Mouse (Mus musculus) cerebellum, adult 2 months (tissue): ENCODE data around the gene Nf1.

Source experiments
- CTCF ChIP-seq: fragments of 200-500 bp; IDR thresholded peaks from 2 replicates; pipeline ENCODE4 v1.5.1; 2011; ENCODE audit warnings: low read depth, mild to moderate bottlenecking, control low read depth, low read length, moderate library complexity, borderline replicate concordance; ENCODE audit not compliant: insufficient read depth
- POLR2A ChIP-seq: fragments of 200-500 bp; IDR thresholded peaks from 2 replicates; pipeline ENCODE4 v1.6.1; 2011; ENCODE audit warnings: low read length, control low read depth, borderline replicate concordance; ENCODE audit not compliant: insufficient read depth

DNA sequence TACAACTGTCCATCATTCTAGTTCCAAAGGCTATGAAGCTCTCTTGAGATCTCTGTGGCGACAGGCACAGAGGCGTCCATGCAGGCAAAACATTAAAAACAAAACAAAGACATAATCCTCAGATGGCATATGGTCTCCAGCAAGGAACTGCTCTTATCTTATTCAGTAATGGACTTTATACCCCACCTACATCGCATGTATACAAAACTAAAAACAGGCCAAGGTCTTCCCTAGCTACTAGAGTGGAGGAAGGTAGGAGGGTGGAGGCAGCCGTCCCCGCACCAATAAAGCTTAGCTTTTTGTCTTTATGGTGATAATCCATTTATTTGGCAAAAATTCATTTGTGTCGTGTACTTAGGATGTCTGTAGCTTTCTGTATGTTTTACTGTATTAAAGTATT, 36.4 kb upstream of the Nf1 start:
- no peak for TF ChIP-seq CTCF
- TF ChIP-seq POLR2A: no peak
